Mouse (Mus musculus) ES-E14 (cell line): ENCODE measurements at regions not wholly inside any gene's neighbourhood (a gene's known extent, or its start where the extent isn't known, plus 50 kb on each side); places are given as distances from the start of the nearest gene placed in this dataset.
A peak's percentile ranks its signal among the peaks of the same experiment; 100 is the strongest.

Experiments
- DNase-seq: peaks from one replicate; pipeline ENCODE4 v3.0.0-alpha.2; 2013; ENCODE audit warnings: low read depth, low spot score
- H3K27ac ChIP-seq: 2 replicates; pipeline ENCODE4 v1.5.1; 2012; ENCODE audit warnings: low read depth, mild to moderate bottlenecking, low read length, moderate library complexity, mixed read lengths; ENCODE audit not compliant: poor library complexity, insufficient read depth, severe bottlenecking
- H3K36me3 ChIP-seq: 2 replicates; pipeline ENCODE4 v1.6.1; 2012; ENCODE audit warnings: mild to moderate bottlenecking, low read length, moderate library complexity, mixed read lengths; ENCODE audit not compliant: control insufficient read depth, poor library complexity, insufficient read depth, severe bottlenecking
- H3K4me1 ChIP-seq, 2 experiments: fragments of 150-350 bp in 1 of 2; sonication (generic) in 1 of 2; 2 replicates each; pipeline ENCODE4 v1.6.1; 2012; ENCODE audit warnings: low read length in 2 of 2, mild to moderate bottlenecking in 1 of 2, mixed read lengths in 1 of 2; ENCODE audit not compliant: control insufficient read depth in 2 of 2, insufficient read depth in 2 of 2, poor library complexity in 1 of 2
- H3K4me3 ChIP-seq, 2 experiments: fragments of 150-350 bp in 1 of 2; sonication (generic) in 1 of 2; 2 replicates each; pipeline ENCODE4 v1.5.1; 2012; ENCODE audit warnings: low read length in 2 of 2, low read depth in 1 of 2, mild to moderate bottlenecking in 1 of 2, mixed read lengths in 1 of 2; ENCODE audit not compliant: insufficient read depth in 1 of 2, poor library complexity in 1 of 2, severe bottlenecking in 1 of 2
- H3K9ac ChIP-seq: 2 replicates; pipeline ENCODE4 v1.6.1; 2012; ENCODE audit warnings: low read depth, mild to moderate bottlenecking, low read length, mixed read lengths; ENCODE audit not compliant: poor library complexity, insufficient read depth, severe bottlenecking
- H3K9me3 ChIP-seq: fragments of 150-350 bp; sonication (generic); 2 replicates; pipeline ENCODE4 v1.6.1; 2012; ENCODE audit warnings: low read depth, mild to moderate bottlenecking, low read length; ENCODE audit not compliant: control insufficient read depth, insufficient read depth
- CHD2 ChIP-seq: IDR thresholded peaks from 2 replicates; pipeline ENCODE4 v1.6.1; 2014; ENCODE audit warnings: mild to moderate bottlenecking, low read depth, low read length, inconsistent platforms
- HCFC1 ChIP-seq: IDR thresholded peaks from 2 replicates; pipeline ENCODE4 v1.6.1; 2012; ENCODE audit warnings: low read length, inconsistent platforms, borderline replicate concordance; ENCODE audit not compliant: insufficient read depth
- MAFK ChIP-seq: IDR thresholded peaks from 2 replicates; pipeline ENCODE4 v1.6.1; 2014; ENCODE audit warnings: mild to moderate bottlenecking, low read depth, low read length, inconsistent platforms; ENCODE audit not compliant: insufficient read depth
- ZC3H11A ChIP-seq: IDR thresholded peaks from 2 replicates; pipeline ENCODE4 v1.6.1; 2012; ENCODE audit warnings: low read depth, mild to moderate bottlenecking, inconsistent platforms, low read length, borderline replicate concordance
- ZNF384 ChIP-seq: IDR thresholded peaks from 2 replicates; pipeline ENCODE4 v1.6.1; 2012; ENCODE audit warnings: low read depth, low read length, inconsistent platforms
- in situ Hi-C, 2 experiments: fragments of 600-800 bp; cut with MboI; formaldehyde crosslinking; loops; one replicate each; pipeline ENCODE4 v1.15.1; 2025; ENCODE audit warnings: low sequenced_read_pairs in 2 of 2, inconsistent platforms in 1 of 2; ENCODE audit not compliant: unreplicated experiment in 2 of 2

- no peak for DNase-seq
- no peak overlapping the region for H3K27ac ChIP-seq
- in situ Hi-C loops, result loop anchor here in 1 of 2 experiments (25.0 kb wide), 1 partner anchor 535 kb away; the partner anchor contains the start of gene Arl14ep
Observed at GRCm38 (mm10) chr2:106427237-106427636, 265.8 kb upstream of the Mpped2 start.

GRCm38 (mm10) chr2:106428909-106429308, 264.2 kb upstream of the Mpped2 start:
- no peak for TF ChIP-seq ZC3H11A
- TF ChIP-seq CHD2, result no peak
- Histone ChIP-seq H3K9ac (no peak overlapping the region), H3K27ac (no peak overlapping the region), H3K9me3 (no peaks in the 10 kb centered on the region), H3K4me3 (no peak overlapping the region), H3K36me3 (no peaks in the 10 kb centered on the region), H3K4me1 (peaks cover 0 to 3% of the 10 kb centered on the region in 2 experiments; a peak in 2 of 4 replicates)
- DNase-seq, result no peak
- in situ Hi-C loops, result loop anchor here in 1 of 2 experiments (25.0 kb wide), 1 partner anchor 533 kb away; the partner anchor contains the start of gene Arl14ep

More at GRCm38 (mm10) chr2:106427237-106427636, 265.8 kb upstream of the Mpped2 start:
- Histone ChIP-seq H3K36me3 (no peaks in the 10 kb centered on the region), H3K9me3 (no peaks in the 10 kb centered on the region), H3K4me1 (peaks cover 0 to 3% of the 10 kb centered on the region in 2 experiments; a peak in 2 of 4 replicates), H3K4me3 (no peak overlapping the region), H3K9ac (no peak overlapping the region)
- no peak for TF ChIP-seq ZNF384
- no peak for TF ChIP-seq MAFK
- no peak for TF ChIP-seq CHD2
- TF ChIP-seq HCFC1, result no peak
- no peak for TF ChIP-seq ZC3H11A

- in situ Hi-C loops, result loop anchor here (10.0 to 25.0 kb wide), 2 partner anchors 524 to 531 kb away; partner anchors contain the start of gene Arl14ep (in 1 of the 2)
- TF ChIP-seq HCFC1, result no peak
- peak; percentile 97 for TF ChIP-seq ZC3H11A
- Histone ChIP-seq H3K27ac (no peak overlapping the region), H3K9me3 (no peaks in the 10 kb centered on the region), H3K36me3 (no peaks in the 10 kb centered on the region), H3K4me3 (no peak overlapping the region), H3K9ac (no peak overlapping the region), H3K4me1 (peaks cover 0 to 3% of the 10 kb centered on the region in 2 experiments; a peak in 2 of 4 replicates)
- DNase-seq, result peak; percentile 53
Observed at GRCm38 (mm10) chr2:106431141-106431540, 261.9 kb upstream of the Mpped2 start.

- in situ Hi-C loops, result loop anchor here (10.0 to 25.0 kb wide), 2 partner anchors 523 to 531 kb away; partner anchors contain the start of gene Arl14ep (in 1 of the 2)
- DNase-seq, result no peak
- Histone ChIP-seq H3K27ac (no peak overlapping the region), H3K4me1 (peaks cover 0 to 3% of the 10 kb centered on the region in 2 experiments; a peak in 2 of 4 replicates), H3K9me3 (no peaks in the 10 kb centered on the region), H3K36me3 (no peaks in the 10 kb centered on the region), H3K9ac (no peak overlapping the region), H3K4me3 (no peak overlapping the region)
- TF ChIP-seq HCFC1 (no peak), ZNF384 (no peak), ZC3H11A (no peak)
Observed at GRCm38 (mm10) chr2:106431637-106432199, 261.4 kb upstream of the Mpped2 start.

- in situ Hi-C loops, result loop anchor here (10.0 to 25.0 kb wide), 2 partner anchors 519 to 526 kb away; partner anchors contain the start of gene Arl14ep (in 1 of the 2)
- Histone ChIP-seq H3K9me3 (no peaks in the 10 kb centered on the region), H3K4me1 (peaks cover 0 to 3% of the 10 kb centered on the region in 2 experiments; a peak in 2 of 4 replicates), H3K4me3 (no peak overlapping the region), H3K9ac (no peak overlapping the region), H3K36me3 (no peaks in the 10 kb centered on the region), H3K27ac (no peak overlapping the region)
- no peak for DNase-seq
- TF ChIP-seq HCFC1 (no peak), ZNF384 (no peak), CHD2 (no peak), ZC3H11A (no peak), MAFK (no peak)
Observed at GRCm38 (mm10) chr2:106436136-106436535, 256.9 kb upstream of the Mpped2 start.
